Comparison of ENCODE assay signal across 8 mouse cellular contexts in genomic region chr9:65605471-65606136, GRCm38 (mm10). TPM values are rescaled to one million over a fixed set of nuclear protein-coding genes. Genes with fewer than 3 reads are reported as not detected.
A peak's percentile ranks its signal among the peaks of the same experiment; 100 is the strongest.
DNase-seq lines count a peak whose midpoint lies in the region; ATAC-seq and TF ChIP-seq lines count a peak whose summit lies in the region.

No protein-coding gene starts in this region.

- DNase-seq in CD4-positive, CD25-positive, alpha-beta regulatory T cell, adult 2 months (ENCODE audit: low read depth, low spot score) = peak; percentile 75
- peak; percentile 46 for DNase-seq in cerebellum, adult 8-10 months
- DNase-seq in forebrain, postnatal 0 days = peak; percentile 92
- DNase-seq in hindbrain, embryonic 11.5 days (ENCODE audit: low spot score) = peak; percentile 97
- DNase-seq in layer of hippocampus, postnatal 14 days (ENCODE audit: low spot score in 2 of 2) = peak; percentile 52 to 62
- peak; percentile 77 to 82 for DNase-seq in lung, postnatal 4 days
- DNase-seq in right cerebral cortex, postnatal 4 days = peak; percentile 60

- H3K27me3 ChIP-seq in forebrain, postnatal 0 days (ENCODE audit: insufficient read depth, low read length) = no peaks in the 10 kb centered on the region
- H3K27me3 ChIP-seq in hindbrain, embryonic 11.5 days (ENCODE audit: control insufficient read depth, insufficient read depth, low read length) = no peaks in the 10 kb centered on the region

- H3K4me2 ChIP-seq in forebrain, postnatal 0 days (ENCODE audit: low read depth) = peak overlapping the region; percentile 45
- H3K4me2 ChIP-seq in hindbrain, embryonic 11.5 days (replicated peaks; ENCODE audit: low read depth, low read length) = 0 out of 2 replicates have a peak overlapping the region, but pooled peaks have one; percentile 22

- no peaks in the 10 kb centered on the region for H3K4me1 ChIP-seq in forebrain, postnatal 0 days (ENCODE audit: insufficient read depth)
- no peaks in the 10 kb centered on the region for H3K4me1 ChIP-seq in hindbrain, embryonic 11.5 days (replicated peaks; ENCODE audit: control insufficient read depth, insufficient read depth, low read length)

- H3K27ac ChIP-seq in forebrain, postnatal 0 days (ENCODE audit: low read depth, low read length) = no peak overlapping the region
- no peak overlapping the region for H3K27ac ChIP-seq in hindbrain, embryonic 11.5 days (ENCODE audit: low read depth, low read length)

- peak overlapping the region; percentile 4; the same call in 1 of the 2 replicates for H3K4me3 ChIP-seq in forebrain, postnatal 0 days (ENCODE audit: low read depth, low read length)
- H3K4me3 ChIP-seq in hindbrain, embryonic 11.5 days (ENCODE audit: low read depth, low read length) = no peak overlapping the region

- TF ChIP-seq CTCF in forebrain, postnatal 0 days (IDR thresholded peaks at IDR 0.05; ENCODE audit: low read depth) = peak; percentile 90

- WGBS in forebrain, postnatal 0 days = 8% methylated on average over 9 of the region's 9 CpGs
- WGBS in hindbrain, embryonic 11.5 days = 8% methylated on average over 9 of the region's 9 CpGs

- no peak overlapping the region for H3K9ac ChIP-seq in forebrain, postnatal 0 days
- peak overlapping the region; percentile 40; the same call in 1 of the 2 replicates for H3K9ac ChIP-seq in hindbrain, embryonic 11.5 days (ENCODE audit: low read depth, low read length)

- H3K36me3 ChIP-seq in forebrain, postnatal 0 days (ENCODE audit: insufficient read depth) = no peaks in the 10 kb centered on the region
- H3K36me3 ChIP-seq in hindbrain, embryonic 11.5 days (ENCODE audit: control insufficient read depth, insufficient read depth, low read length) = no peaks in the 10 kb centered on the region

- no peak for ATAC-seq in CD4-positive, CD25-positive, alpha-beta regulatory T cell, adult 4 months
- ATAC-seq in forebrain, postnatal 0 days = peak; percentile 95
- ATAC-seq in hindbrain, embryonic 11.5 days (ENCODE audit: low FRiP score) = peak; percentile 63

- no peaks in the 10 kb centered on the region for H3K9me3 ChIP-seq in forebrain, postnatal 0 days (ENCODE audit: low read length)
- no peaks in the 10 kb centered on the region for H3K9me3 ChIP-seq in hindbrain, embryonic 11.5 days (ENCODE audit: control insufficient read depth, low read length)

RNA-seq across cellular contexts. Expression of gene Pif1, which starts 18.6 kb away (rescaled TPM):
- 1 to 10 TPM in 1 of 2 experiments, under 1 TPM in 1; 0.73 to 1.1 TPM for polyA plus RNA-seq in CD4-positive, CD25-positive, alpha-beta regulatory T cell, adult 4 months (2017; shearing (Covaris generic))
- total RNA-seq in forebrain, postnatal 0 days (2014; rRNA removed) = 1.5 and 3.7 TPM in 2 replicates
- 0.75 and 1.0 TPM in 2 replicates for polyA plus RNA-seq in forebrain, postnatal 0 days (2015; fragmentation: Nextera tagmentation; extraction: Ambion mirVana)
- 9.9 and 12.5 TPM in 2 replicates for polyA plus RNA-seq in hindbrain, embryonic 11.5 days (2014; fragmentation: Nextera tagmentation; extraction: Ambion mirVana)
- under 1 TPM; 0.67 to 0.69 TPM for total RNA-seq in layer of hippocampus, postnatal 14 days (2021)

RNA-seq across cellular contexts. Expression of gene Rbpms2, which starts 23.8 kb away (rescaled TPM):
- 1 to 10 TPM in 1 of 2 experiments, under 1 TPM in 1; 0.23 to 3.0 TPM for polyA plus RNA-seq in CD4-positive, CD25-positive, alpha-beta regulatory T cell, adult 4 months (2017; shearing (Covaris generic))
- 1.6 and 2.4 TPM in 2 replicates for total RNA-seq in forebrain, postnatal 0 days (2014; rRNA removed)
- polyA plus RNA-seq in forebrain, postnatal 0 days (2015; fragmentation: Nextera tagmentation; extraction: Ambion mirVana) = 2.8 and 3.3 TPM in 2 replicates
- 19.5 and 23.7 TPM in 2 replicates for polyA plus RNA-seq in hindbrain, embryonic 11.5 days (2014; fragmentation: Nextera tagmentation; extraction: Ambion mirVana)
- 1 to 10 TPM; 2.1 to 2.3 TPM for total RNA-seq in layer of hippocampus, postnatal 14 days (2021)

RNA-seq across cellular contexts. Expression of gene Plekho2, which starts 25.8 kb away (rescaled TPM):
- polyA plus RNA-seq in CD4-positive, CD25-positive, alpha-beta regulatory T cell, adult 4 months (2017; shearing (Covaris generic)) = 10 to 100 TPM; 53.6 to 81.0 TPM
- 5.2 and 5.4 TPM in 2 replicates for total RNA-seq in forebrain, postnatal 0 days (2014; rRNA removed)
- polyA plus RNA-seq in forebrain, postnatal 0 days (2015; fragmentation: Nextera tagmentation; extraction: Ambion mirVana) = 3.1 and 4.0 TPM in 2 replicates
- polyA plus RNA-seq in hindbrain, embryonic 11.5 days (2014; fragmentation: Nextera tagmentation; extraction: Ambion mirVana) = 10.2 and 10.7 TPM in 2 replicates
- 1 to 10 TPM; 7.5 to 9.4 TPM for total RNA-seq in layer of hippocampus, postnatal 14 days (2021)

Comparison
In these comparisons a context has a peak if more than half of its experiments do, and no peak if none do; other contexts are left out.
1. DNase-seq: peak in every context shown above with its lines; median percentile 97 in hindbrain, embryonic 11.5 days; 92 in forebrain, postnatal 0 days; 80 in lung, postnatal 4 days; 75 in CD4-positive, CD25-positive, alpha-beta regulatory T cell, adult 2 months; 60 in right cerebral cortex, postnatal 4 days; 57 in layer of hippocampus, postnatal 14 days; 46 in cerebellum, adult 8-10 months.